Mouse (Mus musculus) intestine, embryonic 15.5 days (tissue): Measurements from ENCODE around the gene Slc35g3. TPM values are rescaled to one million over a fixed set of nuclear protein-coding genes. Genes with fewer than 3 reads are reported as not detected.
A peak's percentile ranks its signal among the peaks of the same experiment; 100 is the strongest.

ENCODE experiments used
- ATAC-seq: fragments of 200-750 bp; cut with Nextera tagmentation; 2 replicates; pipeline ENCODE4 v1.8.0; 2017; ENCODE audit warnings: moderate TSS enrichment, moderate library complexity
- H3K27ac ChIP-seq: fragments of 300-500 bp; sonication (generic); 2 replicates; pipeline ENCODE4 v1.5.1; 2015; ENCODE audit warnings: mild to moderate bottlenecking, inconsistent platforms
- H3K27me3 ChIP-seq: fragments of 300-500 bp; sonication (generic); replicated peaks from 2 replicates; pipeline ENCODE4 v1.6.1; 2015; ENCODE audit warnings: inconsistent platforms
- H3K36me3 ChIP-seq: fragments of 300-500 bp; sonication (generic); 2 replicates; pipeline ENCODE4 v1.6.1; 2015; ENCODE audit warnings: inconsistent platforms
- H3K4me1 ChIP-seq: fragments of 300-500 bp; sonication (generic); replicated peaks from 2 replicates; pipeline ENCODE4 v1.6.1; 2015; ENCODE audit warnings: inconsistent platforms
- H3K4me2 ChIP-seq: fragments of 300-500 bp; sonication (generic); replicated peaks from 2 replicates; pipeline ENCODE4 v1.6.1; 2015; ENCODE audit warnings: mild to moderate bottlenecking, inconsistent platforms
- H3K4me3 ChIP-seq: fragments of 300-500 bp; sonication (generic); replicated peaks from 2 replicates; pipeline ENCODE4 v1.5.1; 2015; ENCODE audit warnings: inconsistent platforms
- H3K9ac ChIP-seq: fragments of 300-500 bp; sonication (generic); 2 replicates; pipeline ENCODE4 v1.6.1; 2015; ENCODE audit warnings: inconsistent platforms
- H3K9me3 ChIP-seq: fragments of 300-500 bp; sonication (generic); 2 replicates; pipeline ENCODE4 v1.6.1; 2016; ENCODE audit warnings: inconsistent platforms
- WGBS: fragments of 180-500 bp; shearing (Covaris S2); methylation state at CpG from one replicate; pipeline ENCODE4 v1.1.7; 2015; 5-methylcytosine and 5-hydroxymethylcytosine counted together
- polyA plus RNA-seq: library from polyadenylated mRNA; unstranded; fragments of >200 nt; fragmentation: Nextera tagmentation; extraction: Ambion mirVana; gene quantifications from 2 replicates; pipeline ENCODE4 v1.2.1, GENCODE M21; 2015

Slc35g3 gene
- 0.15 and 0.16 TPM in 2 replicates for polyA plus RNA-seq

DNA sequence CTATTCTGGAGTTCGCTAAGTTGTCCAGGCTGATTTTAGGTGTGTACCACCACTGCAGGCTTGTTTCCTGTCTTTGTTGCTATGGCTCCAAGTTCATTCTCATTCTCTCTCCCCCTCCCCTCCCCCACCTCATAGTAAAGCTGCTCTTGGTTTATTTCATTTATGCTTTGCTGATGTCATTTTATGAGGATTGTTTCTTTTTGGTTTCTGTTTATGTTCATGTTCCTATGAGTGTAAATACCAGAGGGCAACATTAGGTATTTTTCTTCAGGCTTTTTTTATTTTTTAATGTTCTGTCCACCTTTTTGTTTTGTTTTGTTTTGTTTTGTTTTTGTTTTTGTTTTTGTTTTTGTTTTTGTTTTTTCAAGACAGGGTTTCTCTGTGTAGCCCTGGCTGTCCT is at the start of gene Slc35g3:
Slc35g3 (minus strand) TSS at position 101 of the 400 bp plus-strand sequence.
- Histone ChIP-seq H3K36me3 (no peaks in the 10 kb centered on the region), H3K9ac (no peak within 1 kb of the TSS), H3K27me3 (no peaks in the 10 kb centered on the region), H3K4me3 (no peak within 1 kb of the TSS), H3K27ac (no peak within 1 kb of the TSS), H3K4me1 (peaks cover 30% of the 10 kb centered on the region), H3K4me2 (no peak within 1 kb of the TSS), H3K9me3 (no peaks in the 10 kb centered on the region)
- WGBS = 58% methylated on average over 1 of the region's 1 CpGs
- no peak for ATAC-seq

DNA sequence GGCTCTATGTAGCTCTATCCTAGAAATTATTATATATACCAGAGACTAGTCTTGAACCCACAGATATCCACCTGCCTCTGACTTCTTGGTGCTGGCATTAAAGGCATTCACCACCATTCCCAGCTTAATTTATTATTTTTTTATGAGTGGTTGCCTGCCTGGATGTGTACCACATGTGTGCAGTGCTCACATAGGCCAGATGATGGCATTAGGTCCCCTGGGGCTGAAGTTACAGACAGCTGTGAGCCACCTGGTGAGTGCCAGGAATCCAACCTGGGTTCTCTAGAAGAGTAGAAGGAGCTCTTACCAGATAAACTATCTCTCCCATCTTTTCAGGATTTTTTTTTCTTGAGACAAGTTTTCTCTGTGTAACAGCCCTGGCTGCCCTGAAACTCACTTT is 48.5 kb upstream of the Slc35g3 start:
- Histone ChIP-seq H3K4me2 (no peak overlapping the region), H3K4me3 (no peak overlapping the region), H3K9ac (no peak overlapping the region), H3K27ac (no peak overlapping the region), H3K9me3 (no peaks in the 10 kb centered on the region), H3K4me1 (no peaks in the 10 kb centered on the region), H3K36me3 (no peaks in the 10 kb centered on the region), H3K27me3 (no peaks in the 10 kb centered on the region; the same call in 1 of the 2 replicates)
- ATAC-seq = no peak

GRCm38 (mm10) chr11:69807641-69808040 is 45.9 kb upstream of the Slc35g3 start:
- WGBS = 61% methylated on average over 2 of the region's 2 CpGs

GRCm38 (mm10) chr11:69806378-69806777 is 44.6 kb upstream of the Slc35g3 start:
- Histone ChIP-seq H3K4me3 (no peak overlapping the region), H3K27ac (no peak overlapping the region), H3K9me3 (no peaks in the 10 kb centered on the region), H3K9ac (no peak overlapping the region), H3K4me1 (peaks cover 36% of the 10 kb centered on the region), H3K4me2 (no peak overlapping the region), H3K36me3 (no peaks in the 10 kb centered on the region), H3K27me3 (peaks cover 7% of the 10 kb centered on the region; the same call in 1 of the 2 replicates)
- no peak for ATAC-seq
- WGBS = 79% methylated on average over 4 of the region's 4 CpGs

More at GRCm38 (mm10) chr11:69807641-69808040, 45.9 kb upstream of the Slc35g3 start:
- Histone ChIP-seq H3K9me3 (no peaks in the 10 kb centered on the region), H3K27ac (no peak overlapping the region), H3K27me3 (peaks cover 7% of the 10 kb centered on the region; the same call in 1 of the 2 replicates), H3K4me3 (no peak overlapping the region), H3K36me3 (no peaks in the 10 kb centered on the region), H3K9ac (no peak overlapping the region), H3K4me1 (peaks cover 24% of the 10 kb centered on the region), H3K4me2 (no peak overlapping the region)
- no peak for ATAC-seq

DNA sequence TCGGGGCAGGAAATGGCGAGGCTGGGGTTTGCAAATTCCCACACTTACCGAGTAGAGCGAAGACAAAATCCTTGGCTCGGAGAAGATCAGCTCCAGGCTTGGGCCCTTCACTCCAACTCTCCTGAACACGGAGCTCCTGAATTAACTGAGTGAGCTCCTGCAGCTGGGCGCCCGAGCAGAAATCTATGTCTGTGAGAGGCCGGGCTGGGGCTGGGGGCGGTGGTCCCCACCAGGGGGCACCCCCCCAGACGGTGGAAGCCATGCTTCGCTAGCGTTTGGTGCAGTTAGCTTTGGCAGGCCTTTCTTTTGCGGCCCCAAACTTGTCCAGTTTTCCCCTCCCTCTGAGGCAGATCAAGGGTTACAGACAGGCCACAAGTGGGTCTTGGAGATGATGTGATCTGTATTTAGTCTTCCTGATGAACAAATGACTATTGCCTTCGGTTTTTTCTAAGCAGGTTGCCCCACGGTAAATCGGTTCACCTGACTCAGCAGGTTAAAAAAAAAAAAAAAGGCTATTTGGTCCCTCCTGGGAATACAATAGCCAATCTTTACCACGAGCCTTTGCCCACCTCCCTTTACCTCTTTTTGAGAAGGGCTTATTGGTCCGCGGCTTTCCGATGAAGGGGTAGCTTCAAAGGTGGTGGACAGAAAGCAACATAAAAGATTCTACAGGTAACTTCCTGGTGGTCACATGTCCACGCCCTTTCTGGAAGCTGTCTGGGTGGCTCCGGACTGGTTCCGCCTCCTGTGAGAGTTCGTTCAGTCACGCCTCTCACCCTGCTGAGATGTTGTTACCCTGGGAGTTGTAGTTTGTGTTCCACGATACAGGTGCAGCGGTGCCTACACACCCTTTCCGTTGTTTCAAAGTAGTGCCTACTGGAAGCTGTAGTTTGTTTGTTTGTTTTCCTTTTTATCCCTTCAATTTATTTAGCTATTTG is 43.5 kb upstream of the Slc35g3 start, which contains the start of gene Tmem102:
Tmem102 (minus strand) TSS at position 653 of the 938 bp plus-strand sequence.
- peak; percentile 48 for ATAC-seq

GRCm38 (mm10) chr11:69804652-69804940 is 42.8 kb upstream of the Slc35g3 start:
- peaks cover 51% of the 10 kb centered on the region for H3K4me1 ChIP-seq
- peaks cover 7% of the 10 kb centered on the region; the same call in 1 of the 2 replicates for H3K27me3 ChIP-seq
- H3K4me3 ChIP-seq = peak overlapping the region; percentile 51
- no peaks in the 10 kb centered on the region for H3K9me3 ChIP-seq
- ATAC-seq = no peak
- H3K4me2 ChIP-seq = peak overlapping the region; percentile 98
- H3K9ac ChIP-seq = peak overlapping the region; percentile 64
- H3K36me3 ChIP-seq = no peaks in the 10 kb centered on the region
- WGBS = 11% methylated on average over 12 of the region's 12 CpGs
- H3K27ac ChIP-seq = peak overlapping the region; percentile 79

More for the DNA sequence above, 43.5 kb upstream of the Slc35g3 start, which contains the start of gene Tmem102:
- Histone ChIP-seq H3K36me3 (no peaks in the 10 kb centered on the region), H3K4me1 (peaks cover 48% of the 10 kb centered on the region), H3K4me3 (peak within 1 kb of the TSS; percentile 51), H3K27ac (peak within 1 kb of the TSS; percentile 79), H3K27me3 (peaks cover 7% of the 10 kb centered on the region; the same call in 1 of the 2 replicates), H3K4me2 (peak within 1 kb of the TSS; percentile 98), H3K9me3 (no peaks in the 10 kb centered on the region), H3K9ac (peak within 1 kb of the TSS; percentile 64)
- 9% methylated on average over 29 of the region's 29 CpGs for WGBS

DNA sequence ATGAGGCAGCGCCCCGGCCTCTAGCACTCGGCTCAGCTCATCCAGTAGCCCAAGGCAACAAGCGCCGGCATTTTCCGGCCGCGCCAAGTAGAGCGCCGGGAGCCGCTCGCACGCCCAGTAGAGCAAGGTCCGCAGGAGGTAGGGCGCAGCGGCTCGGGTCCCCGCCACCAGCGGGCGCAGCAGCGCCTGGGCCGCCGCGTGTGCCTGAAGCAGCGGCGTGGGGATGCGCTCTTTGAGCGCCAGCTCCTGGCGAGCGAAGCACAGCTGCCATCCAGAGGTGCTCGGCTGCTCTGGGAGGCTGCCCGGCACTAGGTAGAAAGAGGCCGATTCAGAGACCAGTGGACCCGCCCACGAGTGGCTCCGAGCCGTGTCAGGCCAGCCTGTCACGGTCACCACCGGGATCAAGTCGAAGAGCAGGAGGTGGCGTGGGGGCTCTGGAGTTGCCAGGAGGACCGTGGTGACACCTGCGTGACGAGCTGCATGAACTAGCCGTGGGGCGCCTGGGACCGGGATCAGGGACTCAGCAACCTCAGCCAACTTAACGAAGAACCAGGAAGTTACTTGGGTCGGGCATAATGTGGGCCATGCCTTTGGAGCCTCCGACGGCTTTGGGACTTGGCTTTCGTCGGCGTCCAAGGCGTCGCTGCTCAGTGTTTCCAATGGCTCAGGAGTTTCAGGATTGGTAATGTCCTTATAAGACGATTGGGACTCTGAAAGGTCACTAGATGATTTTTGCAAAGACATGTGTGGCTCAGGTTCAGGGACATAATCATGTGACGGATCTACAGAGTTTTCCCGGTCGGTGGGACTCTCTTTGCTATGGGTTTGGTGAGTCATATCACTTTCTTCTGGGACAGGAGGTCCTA is 42.3 kb upstream of the Slc35g3 start:
- 2% methylated on average over 60 of the region's 60 CpGs for WGBS
- peaks cover 57% of the 10 kb centered on the region for H3K4me1 ChIP-seq
- H3K4me3 ChIP-seq = peak overlapping the region; percentile 51
- H3K9me3 ChIP-seq = no peaks in the 10 kb centered on the region
- no peaks in the 10 kb centered on the region for H3K36me3 ChIP-seq
- ATAC-seq = peak; percentile 79
- peak overlapping the region; percentile 79 for H3K27ac ChIP-seq
- peak overlapping the region; percentile 64 for H3K9ac ChIP-seq
- peaks cover 7% of the 10 kb centered on the region; the same call in 1 of the 2 replicates for H3K27me3 ChIP-seq
- peak overlapping the region; percentile 98 for H3K4me2 ChIP-seq

GRCm38 (mm10) chr11:69803328-69803727 is 41.6 kb upstream of the Slc35g3 start:
- 6% methylated on average over 12 of the region's 12 CpGs for WGBS
- peaks cover 7% of the 10 kb centered on the region; the same call in 1 of the 2 replicates for H3K27me3 ChIP-seq
- peak overlapping the region; percentile 79 for H3K27ac ChIP-seq
- peak overlapping the region; percentile 51 for H3K4me3 ChIP-seq
- peak overlapping the region; percentile 64 for H3K9ac ChIP-seq
- no peaks in the 10 kb centered on the region for H3K36me3 ChIP-seq
- H3K9me3 ChIP-seq = no peaks in the 10 kb centered on the region
- peak overlapping the region; percentile 98 for H3K4me2 ChIP-seq
- peaks cover 58% of the 10 kb centered on the region for H3K4me1 ChIP-seq
- ATAC-seq = peak; percentile 54

DNA sequence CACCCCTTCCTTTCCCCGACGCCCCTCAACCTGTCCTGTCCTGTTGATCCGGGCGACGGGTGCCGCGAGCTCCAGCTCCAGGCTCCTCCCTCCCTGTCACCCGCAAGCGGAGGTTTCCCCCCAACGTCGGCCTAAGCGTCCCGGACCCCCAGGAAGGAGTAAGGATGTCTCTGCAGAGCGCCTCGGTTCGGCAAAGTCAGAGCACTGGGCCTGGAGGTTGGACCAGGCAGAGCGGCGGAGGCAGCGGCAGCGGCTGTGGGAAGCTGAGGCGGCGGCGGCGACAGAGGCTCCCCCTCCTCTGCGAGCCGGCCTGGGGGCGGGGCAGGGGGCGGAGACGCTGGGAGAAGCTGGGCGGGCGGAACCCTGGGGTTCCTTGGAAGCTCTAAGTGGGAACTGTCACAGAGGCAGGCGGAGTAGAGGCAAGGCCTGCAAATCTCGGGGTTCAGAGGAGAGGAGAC is 40.9 kb upstream of the Slc35g3 start:
- H3K4me2 ChIP-seq = peak overlapping the region; percentile 98
- peak overlapping the region; percentile 79 for H3K27ac ChIP-seq
- under 1% methylated on average over 33 of the region's 33 CpGs for WGBS
- peaks cover 7% of the 10 kb centered on the region; the same call in 1 of the 2 replicates for H3K27me3 ChIP-seq
- H3K4me3 ChIP-seq = peak overlapping the region; percentile 51
- peaks cover 58% of the 10 kb centered on the region for H3K4me1 ChIP-seq
- H3K9ac ChIP-seq = peak overlapping the region; percentile 64
- H3K9me3 ChIP-seq = no peaks in the 10 kb centered on the region
- ATAC-seq = peak; percentile 57
- no peaks in the 10 kb centered on the region for H3K36me3 ChIP-seq

GRCm38 (mm10) chr11:69801379-69801977 is 39.7 kb upstream of the Slc35g3 start, which contains the start of gene Fgf11:
Gene Fgf11 (minus strand): TSS chr11:69801857.
- no peak for ATAC-seq
- WGBS = under 1% methylated on average over 33 of the region's 33 CpGs
- Histone ChIP-seq H3K4me1 (peaks cover 58% of the 10 kb centered on the region), H3K4me3 (peak within 1 kb of the TSS; percentile 51), H3K27me3 (peaks cover 7% of the 10 kb centered on the region; the same call in 1 of the 2 replicates), H3K9ac (peak within 1 kb of the TSS; percentile 64), H3K27ac (peak within 1 kb of the TSS; percentile 64), H3K4me2 (peak within 1 kb of the TSS; percentile 98), H3K9me3 (no peaks in the 10 kb centered on the region), H3K36me3 (no peaks in the 10 kb centered on the region)

GRCm38 (mm10) chr11:69800392-69801197 is 38.8 kb upstream of the Slc35g3 start:
- peak; percentile 5 for ATAC-seq
- 2% methylated on average over 36 of the region's 36 CpGs for WGBS
- Histone ChIP-seq H3K4me1 (peaks cover 58% of the 10 kb centered on the region), H3K4me2 (peak overlapping the region; percentile 98), H3K36me3 (no peaks in the 10 kb centered on the region), H3K9me3 (no peaks in the 10 kb centered on the region), H3K27ac (peak overlapping the region; percentile 64), H3K27me3 (peaks cover 7% of the 10 kb centered on the region; the same call in 1 of the 2 replicates), H3K4me3 (peak overlapping the region; percentile 51), H3K9ac (peak overlapping the region; percentile 54)
